Mouse (Mus musculus): ENCODE results near the gene Entpd1. TPM values are rescaled to one million over a fixed set of nuclear protein-coding genes. Genes with fewer than 3 reads are reported as not detected.

Entpd1 gene
- polyA plus RNA-seq, 1 experiment: 8.4 TPM

GRCm38 (mm10) chr19:40638582-40638981, 26.4 kb downstream of the Entpd1 start:
- 85% methylated on average over 5 of the region's 5 CpGs for WGBS

DNA sequence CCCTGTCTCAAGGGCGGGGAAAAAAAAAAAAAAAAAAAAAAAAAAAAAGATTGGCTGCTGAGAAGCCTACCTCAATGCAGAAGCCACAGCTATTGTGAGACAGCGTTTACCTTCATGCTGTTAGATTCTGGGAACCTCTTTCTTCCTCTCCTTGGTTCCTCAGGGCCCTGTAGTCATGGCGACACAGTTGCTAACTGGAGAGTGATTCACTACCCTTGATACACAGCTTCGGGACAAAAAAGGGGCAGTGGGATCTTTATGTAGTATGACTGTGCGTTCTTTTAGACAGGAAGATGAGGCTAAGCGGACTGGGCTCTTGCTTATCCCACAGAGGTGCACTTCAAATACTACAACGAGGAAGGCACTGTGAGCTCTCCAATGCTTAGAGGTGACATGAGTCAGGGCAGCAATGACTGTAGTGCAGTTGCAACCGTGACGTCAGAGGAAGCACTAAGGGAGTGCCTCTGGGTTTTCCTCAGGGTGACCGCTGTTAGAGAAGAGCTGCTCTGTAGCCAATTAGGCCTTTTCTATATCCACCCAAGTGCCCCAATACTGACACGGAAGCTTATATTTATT, 27.7 kb downstream of the Entpd1 start:
- Histone ChIP-seq H3K4me3 (ENCODE audit: insufficient read depth, low read depth, low read length) (no peak overlapping the region), H3K27ac (ENCODE audit: insufficient read depth, low read depth, low read length) (no peak overlapping the region), H3K27me3 (replicated peaks; ENCODE audit: control insufficient read depth, insufficient read depth, low read length) (no peaks in the 10 kb centered on the region), H3K4me1 (ENCODE audit: control insufficient read depth, insufficient read depth, low read length) (no peaks in the 10 kb centered on the region), H3K36me3 (ENCODE audit: control insufficient read depth, insufficient read depth, low read length) (no peaks in the 10 kb centered on the region)
- 87% methylated on average over 11 of the region's 11 CpGs for WGBS
- no peak for TF ChIP-seq CTCF (conservative IDR thresholded peaks at IDR 0.05; ENCODE audit: insufficient read depth, insufficient read length, low read depth, low read length)
- no peak for TF ChIP-seq POLR2A (IDR thresholded peaks at IDR 0.05; ENCODE audit: low read depth, low read length)
- DNase-seq: no peak

More at GRCm38 (mm10) chr19:40638582-40638981, 26.4 kb downstream of the Entpd1 start:
- Histone ChIP-seq H3K27me3 (replicated peaks; ENCODE audit: control insufficient read depth, insufficient read depth, low read length) (no peaks in the 10 kb centered on the region), H3K4me3 (ENCODE audit: insufficient read depth, low read depth, low read length) (no peak overlapping the region), H3K4me1 (ENCODE audit: control insufficient read depth, insufficient read depth, low read length) (no peaks in the 10 kb centered on the region), H3K27ac (ENCODE audit: insufficient read depth, low read depth, low read length) (no peak overlapping the region), H3K36me3 (ENCODE audit: control insufficient read depth, insufficient read depth, low read length) (no peaks in the 10 kb centered on the region)
- DNase-seq: no peak
- TF ChIP-seq POLR2A (IDR thresholded peaks at IDR 0.05; ENCODE audit: low read depth, low read length): no peak
- TF ChIP-seq CTCF (conservative IDR thresholded peaks at IDR 0.05; ENCODE audit: insufficient read depth, insufficient read length, low read depth, low read length): no peak

- TF ChIP-seq POLR2A (IDR thresholded peaks at IDR 0.05; ENCODE audit: low read depth, low read length) (no peak), CTCF (conservative IDR thresholded peaks at IDR 0.05; ENCODE audit: insufficient read depth, insufficient read length, low read depth, low read length) (no peak)
- H3K27me3 ChIP-seq (replicated peaks; ENCODE audit: control insufficient read depth, insufficient read depth, low read length): no peaks in the 10 kb centered on the region
- no peak overlapping the region for H3K27ac ChIP-seq (ENCODE audit: insufficient read depth, low read depth, low read length)
- no peak for DNase-seq
- no peaks in the 10 kb centered on the region for H3K36me3 ChIP-seq (ENCODE audit: control insufficient read depth, insufficient read depth, low read length)
- 70% methylated on average over 2 of the region's 2 CpGs for WGBS
- no peaks in the 10 kb centered on the region for H3K4me1 ChIP-seq (ENCODE audit: control insufficient read depth, insufficient read depth, low read length)
- no peak overlapping the region for H3K4me3 ChIP-seq (ENCODE audit: insufficient read depth, low read depth, low read length)
Measured at GRCm38 (mm10) chr19:40640799-40641198, 28.6 kb downstream of the Entpd1 start.

DNA sequence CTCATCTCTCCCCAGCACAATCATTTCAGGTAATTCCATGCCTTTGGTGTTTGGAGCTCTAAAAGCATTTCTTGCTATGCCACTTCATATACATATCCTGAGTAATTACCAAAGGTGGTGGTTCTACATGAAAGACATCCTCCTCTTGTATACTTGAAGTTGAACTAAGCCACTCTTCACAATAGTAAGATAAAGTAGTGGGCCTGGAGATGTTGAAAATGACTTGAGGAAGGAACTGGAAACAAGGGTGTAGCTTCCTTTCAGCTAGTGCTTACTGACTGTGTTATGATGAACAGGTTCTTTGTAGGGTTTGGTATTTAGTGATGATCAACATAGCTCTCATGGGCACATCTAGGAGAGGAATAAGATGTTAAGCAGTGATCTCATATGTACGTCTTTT, 31.7 kb downstream of the Entpd1 start:
- Histone ChIP-seq H3K36me3 (ENCODE audit: control insufficient read depth, insufficient read depth, low read length) (no peaks in the 10 kb centered on the region), H3K4me1 (ENCODE audit: control insufficient read depth, insufficient read depth, low read length) (no peaks in the 10 kb centered on the region), H3K27me3 (replicated peaks; ENCODE audit: control insufficient read depth, insufficient read depth, low read length) (no peaks in the 10 kb centered on the region), H3K27ac (ENCODE audit: insufficient read depth, low read depth, low read length) (no peak overlapping the region), H3K4me3 (ENCODE audit: insufficient read depth, low read depth, low read length) (no peak overlapping the region)
- TF ChIP-seq POLR2A (IDR thresholded peaks at IDR 0.05; ENCODE audit: low read depth, low read length) (no peak), CTCF (conservative IDR thresholded peaks at IDR 0.05; ENCODE audit: insufficient read depth, insufficient read length, low read depth, low read length) (no peak)
- no peak for DNase-seq
- 79% methylated on average over 1 of the region's 1 CpGs for WGBS

DNA sequence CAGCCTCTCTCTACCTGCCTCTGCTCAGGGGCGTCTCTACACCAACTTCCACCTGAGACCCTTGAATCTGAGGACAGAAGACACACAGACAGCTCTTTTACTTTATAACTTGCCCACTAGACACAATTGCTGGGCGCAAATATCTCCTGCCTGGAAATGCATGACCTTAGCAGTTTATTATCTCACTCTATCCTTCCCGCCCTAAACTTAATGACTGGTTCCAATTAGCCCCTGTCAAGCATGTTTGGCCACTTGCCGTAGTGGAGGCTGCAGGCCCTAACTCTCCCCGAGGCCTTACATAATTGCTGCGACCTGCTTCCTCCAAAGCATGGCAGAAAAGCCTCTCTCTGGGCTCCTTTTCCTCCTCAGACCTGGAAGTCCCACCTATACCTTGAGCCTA, 34.2 kb downstream of the Entpd1 start:
- H3K27me3 ChIP-seq (replicated peaks; ENCODE audit: control insufficient read depth, insufficient read depth, low read length): no peaks in the 10 kb centered on the region
- TF ChIP-seq POLR2A (IDR thresholded peaks at IDR 0.05; ENCODE audit: low read depth, low read length) (no peak), CTCF (conservative IDR thresholded peaks at IDR 0.05; ENCODE audit: insufficient read depth, insufficient read length, low read depth, low read length) (no peak)
- H3K4me1 ChIP-seq (ENCODE audit: control insufficient read depth, insufficient read depth, low read length): no peaks in the 10 kb centered on the region
- WGBS: 42% methylated on average over 6 of the region's 6 CpGs
- H3K27ac ChIP-seq (ENCODE audit: insufficient read depth, low read depth, low read length): peak overlapping the region; percentile 46; the same call in 1 of the 2 replicates
- no peak for DNase-seq
- H3K36me3 ChIP-seq (ENCODE audit: control insufficient read depth, insufficient read depth, low read length): no peaks in the 10 kb centered on the region
- no peak overlapping the region for H3K4me3 ChIP-seq (ENCODE audit: insufficient read depth, low read depth, low read length)

GRCm38 (mm10) chr19:40647319-40648158, 35.4 kb downstream of the Entpd1 start:
- TF ChIP-seq POLR2A (IDR thresholded peaks at IDR 0.05; ENCODE audit: low read depth, low read length): no peak
- no peak for TF ChIP-seq CTCF (conservative IDR thresholded peaks at IDR 0.05; ENCODE audit: insufficient read depth, insufficient read length, low read depth, low read length)

GRCm38 (mm10) chr19:40650090-40650489, 37.9 kb downstream of the Entpd1 start:
- Histone ChIP-seq H3K4me1 (ENCODE audit: control insufficient read depth, insufficient read depth, low read length) (no peaks in the 10 kb centered on the region), H3K36me3 (ENCODE audit: control insufficient read depth, insufficient read depth, low read length) (no peaks in the 10 kb centered on the region), H3K27me3 (replicated peaks; ENCODE audit: control insufficient read depth, insufficient read depth, low read length) (no peaks in the 10 kb centered on the region), H3K27ac (ENCODE audit: insufficient read depth, low read depth, low read length) (no peak overlapping the region), H3K4me3 (ENCODE audit: insufficient read depth, low read depth, low read length) (no peak overlapping the region)
- WGBS: 65% methylated on average over 5 of the region's 5 CpGs
- no peak for TF ChIP-seq CTCF (conservative IDR thresholded peaks at IDR 0.05; ENCODE audit: insufficient read depth, insufficient read length, low read depth, low read length)
- TF ChIP-seq POLR2A (IDR thresholded peaks at IDR 0.05; ENCODE audit: low read depth, low read length): no peak
- no peak for DNase-seq

More at GRCm38 (mm10) chr19:40647319-40648158, 35.4 kb downstream of the Entpd1 start:
- no peaks in the 10 kb centered on the region for H3K27me3 ChIP-seq (replicated peaks; ENCODE audit: control insufficient read depth, insufficient read depth, low read length)
- peak; percentile 77 for DNase-seq
- H3K27ac ChIP-seq (ENCODE audit: insufficient read depth, low read depth, low read length): peak overlapping the region; percentile 65
- H3K4me1 ChIP-seq (ENCODE audit: control insufficient read depth, insufficient read depth, low read length): no peaks in the 10 kb centered on the region
- WGBS: 58% methylated on average over 9 of the region's 9 CpGs
- no peak overlapping the region for H3K4me3 ChIP-seq (ENCODE audit: insufficient read depth, low read depth, low read length)
- no peaks in the 10 kb centered on the region for H3K36me3 ChIP-seq (ENCODE audit: control insufficient read depth, insufficient read depth, low read length)

Measured in kidney, adult 2 months (tissue).